Mouse (Mus musculus): ENCODE data around the gene Riiad1. TPM values are rescaled to one million over a fixed set of nuclear protein-coding genes. Genes with fewer than 3 reads are reported as not detected.

The Riiad1 gene
- 1.4 and 1.8 TPM in 2 replicates for polyA plus RNA-seq (2016; fragmentation: Nextera tagmentation; extraction: Ambion mirVana)

DNA sequence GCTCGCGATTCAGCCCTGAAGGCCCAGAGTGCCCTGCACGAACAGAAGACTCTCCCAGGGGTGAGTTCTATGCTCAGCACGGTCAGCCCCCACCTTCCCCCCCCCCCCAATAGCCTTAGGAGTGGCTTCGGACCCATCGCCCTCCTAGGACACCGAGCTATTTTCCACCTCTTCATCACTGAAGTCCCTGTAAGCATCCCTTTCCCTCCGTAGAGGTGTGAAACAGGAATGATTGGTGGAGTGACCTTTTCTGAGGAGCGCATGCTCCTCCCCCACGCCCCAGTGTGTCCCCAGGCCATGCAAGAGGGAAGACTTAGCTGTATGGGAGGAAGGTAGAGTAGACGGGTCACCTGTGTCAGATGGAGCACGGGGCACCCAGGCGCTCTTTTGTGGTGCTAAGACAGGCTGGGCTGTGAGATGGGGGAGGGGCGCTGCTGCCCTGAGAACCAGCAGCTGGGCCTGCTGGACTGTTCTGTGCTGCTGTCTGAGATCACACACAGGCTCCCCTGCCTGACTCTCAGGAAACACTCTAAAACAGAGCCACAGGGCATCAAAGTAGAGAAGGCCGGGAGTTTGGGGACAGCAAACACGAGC is at the start of gene Riiad1:
Gene Riiad1, minus strand, starts transcription at position 51 of the 594 bp plus-strand sequence.
- H3K4me1 ChIP-seq, result peaks cover 61% of the 10 kb centered on the region
- H3K27ac ChIP-seq, result no peak within 1 kb of the TSS
- DNase-seq (ENCODE audit: low spot score), result no peak
- H3K27me3 ChIP-seq (ENCODE audit: low read depth, poor library complexity, severe bottlenecking), result peaks cover 48% of the 10 kb centered on the region
- H3K36me3 ChIP-seq, result no peaks in the 10 kb centered on the region
- WGBS, result 5% methylated on average over 16 of the region's 16 CpGs
- H3K4me3 ChIP-seq, result peak within 1 kb of the TSS; percentile 20; the same call in 1 of the 2 replicates
- no peaks in the 10 kb centered on the region for H3K9me3 ChIP-seq (replicated peaks)

DNA sequence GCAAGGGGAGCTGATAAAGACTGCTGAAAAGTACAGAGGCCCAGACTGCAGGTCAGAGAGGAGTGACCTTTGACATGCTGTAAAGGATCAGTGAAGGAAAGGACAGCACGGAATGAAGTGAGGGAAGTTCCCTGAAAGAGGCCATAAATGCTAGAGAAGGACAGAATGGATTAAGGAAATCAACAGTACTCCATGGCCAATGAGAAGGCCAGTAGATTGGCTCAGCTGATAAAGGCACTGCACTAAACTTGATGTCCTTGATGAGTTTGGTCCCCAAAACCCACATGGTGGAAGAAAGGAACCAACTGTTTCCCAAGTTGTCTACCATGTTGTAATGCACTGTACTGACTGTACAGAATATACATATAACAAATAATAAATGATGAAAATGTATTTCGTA is 46.6 kb upstream of the Riiad1 start:
- peaks cover 62% of the 10 kb centered on the region for H3K36me3 ChIP-seq
- no peak overlapping the region for H3K27ac ChIP-seq
- WGBS, result 60% methylated on average over 2 of the region's 2 CpGs

DNA sequence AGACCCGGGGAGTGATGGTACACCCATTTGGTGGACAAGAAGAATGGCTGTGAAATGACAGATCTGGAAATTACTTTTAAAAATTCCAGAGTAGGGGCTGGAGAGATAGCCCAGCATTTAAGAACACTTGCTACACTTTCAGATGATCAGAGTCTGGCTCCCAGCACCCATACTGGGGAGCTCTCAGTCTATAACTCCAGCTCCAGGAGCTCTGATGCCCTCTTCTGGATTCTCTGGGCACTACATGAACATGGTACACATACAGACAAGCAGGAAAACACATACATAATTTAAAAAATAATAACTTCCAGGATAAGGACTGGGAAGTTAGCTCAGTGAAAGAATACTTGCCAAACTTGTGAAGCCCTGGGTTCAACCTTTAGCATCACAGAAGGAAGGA is 26.5 kb upstream of the Riiad1 start:
- no peak overlapping the region for H3K27ac ChIP-seq
- H3K4me3 ChIP-seq, result no peak overlapping the region
- WGBS, result 98% methylated on average over 1 of the region's 1 CpGs
- H3K9me3 ChIP-seq (replicated peaks), result no peaks in the 10 kb centered on the region
- no peaks in the 10 kb centered on the region for H3K27me3 ChIP-seq (ENCODE audit: low read depth, poor library complexity, severe bottlenecking)
- H3K36me3 ChIP-seq, result peaks cover 63% of the 10 kb centered on the region
- no peaks in the 10 kb centered on the region for H3K4me1 ChIP-seq
- DNase-seq (ENCODE audit: low spot score), result no peak

More for the DNA sequence above, 46.6 kb upstream of the Riiad1 start:
- no peak overlapping the region for H3K4me3 ChIP-seq
- H3K27me3 ChIP-seq (ENCODE audit: low read depth, poor library complexity, severe bottlenecking), result no peaks in the 10 kb centered on the region
- H3K9me3 ChIP-seq (replicated peaks), result no peaks in the 10 kb centered on the region
- H3K4me1 ChIP-seq, result no peaks in the 10 kb centered on the region
- no peak for DNase-seq (ENCODE audit: low spot score)

DNA sequence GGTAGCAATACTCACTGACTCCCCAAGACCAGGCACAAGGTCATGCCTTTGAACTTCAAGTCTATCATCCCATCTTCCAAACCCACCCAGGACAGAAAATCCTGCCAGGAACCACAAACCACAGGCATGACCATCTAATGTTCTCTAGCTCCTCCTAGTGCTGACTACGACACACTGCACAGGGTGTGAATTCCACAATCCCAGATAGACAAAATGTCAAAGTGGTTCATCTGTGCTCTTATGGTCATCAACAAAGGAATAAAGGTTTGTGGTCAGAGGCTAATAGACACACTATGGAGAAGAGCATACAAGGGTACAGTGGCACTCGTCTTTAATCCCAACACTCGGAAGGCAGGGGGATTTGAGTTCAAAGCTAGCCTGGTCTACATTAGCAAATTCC is 22.1 kb upstream of the Riiad1 start:
- Histone ChIP-seq H3K4me1 (no peaks in the 10 kb centered on the region), H3K27ac (no peak overlapping the region), H3K4me3 (no peak overlapping the region), H3K9me3 (replicated peaks) (no peaks in the 10 kb centered on the region), H3K27me3 (ENCODE audit: low read depth, poor library complexity, severe bottlenecking) (no peaks in the 10 kb centered on the region), H3K36me3 (peaks cover 63% of the 10 kb centered on the region)
- no peak for DNase-seq (ENCODE audit: low spot score)
- WGBS, result 80% methylated on average over 3 of the region's 3 CpGs

DNA sequence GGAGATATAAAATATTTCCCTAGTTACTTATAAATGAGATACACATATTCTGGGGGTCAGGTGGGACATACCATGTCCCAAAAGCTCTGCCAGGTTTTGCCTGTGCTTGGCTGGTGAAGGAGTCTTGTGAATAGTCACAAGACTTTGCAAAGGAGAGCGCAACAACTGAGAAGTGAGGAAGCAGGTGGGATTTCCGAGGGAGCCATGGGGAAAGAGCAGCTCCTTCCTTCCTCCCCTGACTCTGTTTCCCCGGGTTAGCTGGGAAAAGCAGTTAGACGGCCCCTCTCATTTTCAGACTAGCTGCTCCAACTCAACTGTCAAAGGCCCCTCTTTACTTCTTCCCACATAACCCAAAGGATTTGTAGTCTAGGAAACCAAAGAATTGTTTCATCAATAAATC is 17.0 kb upstream of the Riiad1 start:
- 88% methylated on average over 4 of the region's 4 CpGs for WGBS
- no peak for DNase-seq (ENCODE audit: low spot score)
- Histone ChIP-seq H3K27ac (no peak overlapping the region), H3K4me1 (no peaks in the 10 kb centered on the region), H3K4me3 (no peak overlapping the region), H3K9me3 (replicated peaks) (no peaks in the 10 kb centered on the region), H3K36me3 (peaks cover 71% of the 10 kb centered on the region), H3K27me3 (ENCODE audit: low read depth, poor library complexity, severe bottlenecking) (no peaks in the 10 kb centered on the region)

DNA sequence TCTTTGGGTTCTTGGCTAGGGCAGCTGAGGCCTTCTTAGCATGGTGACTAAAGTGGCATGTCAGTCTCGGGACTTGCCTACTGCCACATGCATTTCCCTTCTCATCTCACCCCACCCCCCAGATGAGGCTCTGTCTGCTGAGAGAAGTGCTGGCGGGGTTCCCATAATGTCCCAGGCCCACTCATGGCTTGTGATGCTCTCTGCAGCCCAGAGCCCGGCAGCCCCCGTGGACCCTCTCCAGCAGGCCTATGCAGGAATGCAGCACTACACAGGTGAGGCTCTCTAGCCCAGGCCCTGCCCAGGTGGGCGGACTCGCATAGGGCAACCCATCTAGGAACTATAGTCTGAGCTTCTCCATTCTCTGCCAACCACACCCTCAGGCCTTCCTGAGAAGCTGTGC is 7.4 kb upstream of the Riiad1 start:
- H3K36me3 ChIP-seq, result peaks cover 6% of the 10 kb centered on the region; the same call in 1 of the 2 replicates

DNA sequence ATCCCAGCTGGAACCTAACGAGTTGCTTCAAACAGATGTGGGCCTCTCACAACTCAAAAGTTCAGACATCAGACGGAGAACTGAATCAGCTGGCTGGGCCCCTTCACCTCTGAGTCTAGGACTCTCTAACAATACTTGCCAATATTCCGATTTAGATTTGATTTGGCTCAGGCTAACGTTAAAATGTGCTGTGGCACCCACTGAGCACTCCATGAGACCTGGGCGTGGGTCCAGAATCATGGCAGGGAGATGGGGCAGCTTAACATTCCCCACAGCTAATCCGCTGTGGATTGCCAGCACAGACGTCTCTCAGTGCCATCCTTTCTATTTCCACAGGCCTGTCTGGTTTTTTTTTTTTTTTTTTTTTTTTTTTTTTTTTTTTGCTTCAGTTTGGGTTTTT is 5.8 kb upstream of the Riiad1 start:
- Histone ChIP-seq H3K4me3 (no peak overlapping the region), H3K27me3 (ENCODE audit: low read depth, poor library complexity, severe bottlenecking) (peaks cover 12% of the 10 kb centered on the region), H3K27ac (no peak overlapping the region), H3K9me3 (replicated peaks) (no peaks in the 10 kb centered on the region), H3K36me3 (0 out of 2 replicates have a peak, but pooled peaks cover 3% of the 10 kb centered on the region), H3K4me1 (peaks cover 31% of the 10 kb centered on the region)
- 82% methylated on average over 7 of the region's 7 CpGs for WGBS
- DNase-seq (ENCODE audit: low spot score), result no peak

More for the DNA sequence above, 7.4 kb upstream of the Riiad1 start:
- Histone ChIP-seq H3K4me3 (no peak overlapping the region), H3K27ac (no peak overlapping the region), H3K9me3 (replicated peaks) (no peaks in the 10 kb centered on the region), H3K4me1 (peaks cover 31% of the 10 kb centered on the region), H3K27me3 (ENCODE audit: low read depth, poor library complexity, severe bottlenecking) (no peaks in the 10 kb centered on the region)
- WGBS, result 81% methylated on average over 6 of the region's 6 CpGs
- DNase-seq (ENCODE audit: low spot score), result no peak

DNA sequence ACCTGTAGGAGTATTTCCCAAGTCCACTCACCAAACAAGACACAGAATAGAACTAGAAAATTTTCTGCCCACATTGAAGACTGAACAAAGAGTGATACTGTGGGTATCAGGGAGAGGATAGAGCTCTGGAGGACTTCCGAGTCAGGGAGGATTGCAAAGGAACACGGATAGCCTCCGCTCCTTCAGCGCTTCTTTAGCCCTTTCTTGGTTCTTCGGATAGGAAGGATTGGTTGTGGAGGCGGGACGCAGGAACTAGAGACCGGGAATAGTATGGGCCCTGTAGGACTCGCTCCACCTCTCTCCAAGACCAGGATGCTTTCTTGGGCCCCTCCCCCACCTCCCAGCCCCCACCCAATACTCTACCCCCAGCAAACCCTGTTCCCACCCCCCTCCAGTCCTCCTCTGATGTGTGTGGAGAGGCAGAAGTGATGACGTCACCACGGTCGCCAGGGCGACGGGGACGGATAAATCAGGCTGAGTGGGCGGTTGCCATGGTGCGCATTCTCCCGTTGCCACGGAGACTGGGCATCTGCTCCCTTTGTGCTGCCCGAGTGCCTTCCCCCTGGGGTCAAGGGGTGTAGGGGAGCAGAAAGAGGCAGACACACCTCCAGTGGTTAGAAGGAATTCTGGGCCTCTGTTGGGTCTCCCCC is 3.8 kb upstream of the Riiad1 start:
- DNase-seq (ENCODE audit: low spot score), result peak; percentile 82
- no peak overlapping the region for H3K4me3 ChIP-seq
- H3K9me3 ChIP-seq (replicated peaks), result no peaks in the 10 kb centered on the region
- no peaks in the 10 kb centered on the region for H3K36me3 ChIP-seq
- 23% methylated on average over 20 of the region's 20 CpGs for WGBS
- H3K27ac ChIP-seq, result no peak overlapping the region
- H3K27me3 ChIP-seq (ENCODE audit: low read depth, poor library complexity, severe bottlenecking), result peaks cover 32% of the 10 kb centered on the region
- H3K4me1 ChIP-seq, result peaks cover 49% of the 10 kb centered on the region

DNA sequence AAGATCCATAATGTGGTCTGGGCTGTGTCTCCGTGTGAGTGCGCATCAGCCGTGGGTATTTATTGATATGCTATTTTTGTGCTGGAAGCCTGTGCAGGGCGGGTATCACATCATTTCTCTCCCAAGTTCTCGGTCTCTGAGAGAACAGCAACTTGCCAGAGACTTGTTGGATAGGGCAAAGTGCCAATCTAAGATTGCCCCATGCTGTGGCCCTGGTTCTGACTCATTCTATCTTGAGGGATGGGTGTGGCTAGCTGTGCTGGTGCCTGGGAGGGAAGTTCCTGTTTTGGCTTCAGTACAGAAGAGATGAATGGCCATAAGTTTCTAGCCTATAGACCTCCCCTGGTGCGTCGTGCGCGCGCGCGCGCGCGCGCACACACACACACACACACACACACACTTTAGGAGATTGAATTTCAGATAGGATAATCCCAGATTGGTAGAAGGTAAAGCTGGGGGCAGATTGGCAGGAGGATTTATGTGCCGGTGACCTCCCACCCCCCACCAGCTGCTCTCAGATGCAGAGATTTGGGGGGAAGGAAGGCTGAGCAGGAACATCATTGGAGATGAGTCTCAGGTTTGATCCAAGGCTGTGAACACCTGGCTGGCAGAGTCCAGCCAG is 2.7 kb upstream of the Riiad1 start:
- Histone ChIP-seq H3K9me3 (replicated peaks) (no peaks in the 10 kb centered on the region), H3K4me3 (no peak overlapping the region)
- 83% methylated on average over 17 of the region's 17 CpGs for whole genome bisulfite sequencing

DNA sequence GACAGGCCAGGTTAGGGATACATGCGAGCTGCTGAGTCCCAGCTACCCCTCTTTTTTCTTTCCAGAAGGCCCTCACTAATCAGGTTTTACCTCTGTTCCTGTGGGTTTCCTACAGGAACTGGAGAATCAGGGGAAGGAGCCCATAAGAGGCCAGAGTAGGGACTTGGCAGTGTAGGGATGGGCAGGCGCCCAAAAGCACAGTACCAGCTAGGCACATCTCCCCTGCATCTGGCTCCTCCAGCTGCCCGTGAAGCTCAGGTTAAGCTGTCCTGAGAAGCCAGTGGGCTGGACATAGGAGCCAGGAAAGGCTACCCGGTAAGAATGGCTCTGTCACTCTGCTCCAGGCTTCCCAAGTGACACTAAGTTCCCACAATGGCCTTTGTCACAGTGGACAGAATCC is 1.3 kb upstream of the Riiad1 start:
- no peaks in the 10 kb centered on the region for H3K36me3 ChIP-seq
- peaks cover 48% of the 10 kb centered on the region for H3K27me3 ChIP-seq (ENCODE audit: low read depth, poor library complexity, severe bottlenecking)
- H3K9me3 ChIP-seq (replicated peaks), result no peaks in the 10 kb centered on the region
- peaks cover 63% of the 10 kb centered on the region for H3K4me1 ChIP-seq
- H3K27ac ChIP-seq, result no peak overlapping the region
- no peak for DNase-seq (ENCODE audit: low spot score)
- 76% methylated on average over 4 of the region's 4 CpGs for WGBS
- no peak overlapping the region for H3K4me3 ChIP-seq

More for the DNA sequence above, 2.7 kb upstream of the Riiad1 start:
- peaks cover 43% of the 10 kb centered on the region for H3K27me3 ChIP-seq (ENCODE audit: low read depth, poor library complexity, severe bottlenecking)
- peaks cover 59% of the 10 kb centered on the region for H3K4me1 ChIP-seq
- H3K36me3 ChIP-seq, result no peaks in the 10 kb centered on the region
- DNase-seq (ENCODE audit: low spot score), result no peak
- no peak overlapping the region for H3K27ac ChIP-seq

DNA sequence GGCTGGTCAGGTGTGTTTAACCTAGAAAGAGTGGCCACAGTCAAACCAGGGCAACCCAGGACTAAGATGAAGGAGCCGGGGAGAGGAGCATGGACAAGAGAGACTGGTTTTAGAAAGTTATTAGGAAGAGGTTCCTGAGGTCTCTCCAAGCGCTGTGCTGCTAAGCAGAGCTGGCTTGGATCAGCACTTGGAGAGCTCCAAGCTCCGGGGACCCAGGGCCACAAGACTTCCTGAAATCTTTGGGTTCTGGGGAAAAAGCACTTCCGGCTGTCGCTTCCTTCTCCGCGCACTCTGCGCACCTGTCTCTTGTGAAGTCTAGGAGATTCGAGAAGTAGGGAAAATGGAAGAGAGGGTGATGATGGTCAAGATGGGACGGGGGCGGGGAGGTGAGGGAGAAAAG is 577 bp downstream of the Riiad1 start:
- Histone ChIP-seq H3K4me3 (peak overlapping the region; percentile 20; the same call in 1 of the 2 replicates), H3K27ac (no peak overlapping the region), H3K27me3 (ENCODE audit: low read depth, poor library complexity, severe bottlenecking) (peaks cover 48% of the 10 kb centered on the region), H3K9me3 (replicated peaks) (no peaks in the 10 kb centered on the region), H3K36me3 (no peaks in the 10 kb centered on the region), H3K4me1 (peaks cover 53% of the 10 kb centered on the region)
- 6% methylated on average over 11 of the region's 11 CpGs for WGBS
- peak; percentile 63 for DNase-seq (ENCODE audit: low spot score)

DNA sequence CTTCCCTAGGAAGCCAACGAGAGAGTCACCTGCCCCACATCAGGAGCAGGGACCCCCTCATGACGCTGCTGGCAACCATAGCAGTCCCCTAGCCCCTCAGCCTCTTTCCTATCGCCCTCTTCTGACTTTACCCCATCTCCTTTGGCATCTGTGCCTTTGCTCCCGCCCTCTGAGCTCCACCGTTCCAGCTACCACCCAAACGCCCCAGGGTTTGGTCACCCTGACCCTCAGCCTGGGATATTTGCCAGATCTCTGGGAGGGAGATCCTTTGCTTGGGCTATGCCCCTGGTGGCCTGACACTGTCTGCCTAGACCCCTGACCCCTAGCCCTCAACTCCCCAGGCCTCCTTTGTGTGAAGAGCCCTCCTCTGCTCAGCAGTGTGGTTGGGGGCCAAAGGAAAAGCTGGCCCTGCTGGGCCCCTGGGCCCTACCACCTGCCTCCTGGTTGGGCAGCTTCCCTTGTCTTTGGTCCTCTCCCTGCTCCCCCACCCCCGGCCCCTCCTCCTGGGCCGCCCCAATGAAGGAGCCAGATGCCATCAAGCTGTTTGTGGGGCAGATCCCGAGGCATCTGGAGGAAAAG is 1.5 kb downstream of the Riiad1 start:
- peaks cover 44% of the 10 kb centered on the region for H3K4me1 ChIP-seq
- WGBS, result 7% methylated on average over 9 of the region's 9 CpGs
- no peak for DNase-seq (ENCODE audit: low spot score)

DNA sequence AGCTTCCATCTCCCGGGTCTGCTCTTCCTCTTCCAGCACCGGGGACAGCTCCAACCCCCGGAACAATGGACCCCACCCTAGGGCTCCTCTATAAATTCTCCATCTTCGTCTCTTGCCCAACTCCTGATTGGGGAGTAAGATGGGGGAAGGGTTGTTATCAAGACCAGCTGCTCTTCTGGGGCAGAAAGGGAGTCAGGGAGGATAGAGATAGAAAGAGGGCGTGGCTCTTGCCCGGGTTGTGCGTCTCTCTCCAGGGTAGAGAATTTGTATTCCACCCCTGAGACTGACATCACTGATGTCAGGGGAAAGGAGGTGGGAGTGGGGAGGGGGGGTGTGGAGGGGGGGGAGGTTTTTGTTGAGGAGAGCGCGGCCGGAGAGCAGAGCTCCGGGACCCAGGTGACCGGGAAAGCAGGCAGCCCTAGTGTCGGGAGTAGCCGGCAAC is 2.1 kb downstream of the Riiad1 start, which contains the start of gene Celf3:
Gene Celf3, plus strand, starts transcription at position 315 of the 442 bp plus-strand sequence.
- peaks cover 47% of the 10 kb centered on the region for H3K4me1 ChIP-seq
- no peak within 1 kb of the TSS for H3K27ac ChIP-seq
- 0% methylated on average over 14 of the region's 14 CpGs for WGBS
- peak within 1 kb of the TSS; percentile 28; the same call in 1 of the 2 replicates for H3K4me3 ChIP-seq
- H3K36me3 ChIP-seq, result no peaks in the 10 kb centered on the region
- peaks cover 48% of the 10 kb centered on the region for H3K27me3 ChIP-seq (ENCODE audit: low read depth, poor library complexity, severe bottlenecking)
- no peaks in the 10 kb centered on the region for H3K9me3 ChIP-seq (replicated peaks)
- DNase-seq (ENCODE audit: low spot score), result peak; percentile 59

More for the DNA sequence above, 1.5 kb downstream of the Riiad1 start:
- peaks cover 48% of the 10 kb centered on the region for H3K27me3 ChIP-seq (ENCODE audit: low read depth, poor library complexity, severe bottlenecking)
- H3K9me3 ChIP-seq (replicated peaks), result no peaks in the 10 kb centered on the region
- peak overlapping the region; percentile 28; the same call in 1 of the 2 replicates for H3K4me3 ChIP-seq
- no peaks in the 10 kb centered on the region for H3K36me3 ChIP-seq
- H3K27ac ChIP-seq, result no peak overlapping the region

Data from limb, embryonic 10.5 days (tissue).